Mouse (Mus musculus) forebrain, postnatal 0 days (tissue): ENCODE measurements around the gene Pnpt1. TPM values are rescaled to one million over a fixed set of nuclear protein-coding genes. Genes with fewer than 3 reads are reported as not detected.
A peak's percentile ranks its signal among the peaks of the same experiment; 100 is the strongest.

ENCODE experiments used
- ATAC-seq: fragments of 200-750 bp; cut with Nextera tagmentation; 2 replicates; pipeline ENCODE4 v1.8.0; 2017; ENCODE audit warnings: mild to moderate bottlenecking, moderate library complexity
- DNase-seq: peaks from one replicate; pipeline ENCODE4 v3.0.0-alpha.2; 2015
- H3K27ac ChIP-seq: fragments of 300-500 bp; sonication (generic); 2 replicates; pipeline ENCODE4 v1.5.1; 2014; ENCODE audit warnings: low read depth, mild to moderate bottlenecking, antibody characterized with exemption, low read length, moderate library complexity, mixed read lengths
- H3K27me3 ChIP-seq: fragments of 300-500 bp; sonication (generic); 2 replicates; pipeline ENCODE4 v1.6.1; 2014; ENCODE audit warnings: mild to moderate bottlenecking, low read length, mixed read lengths; ENCODE audit not compliant: insufficient read depth
- H3K36me3 ChIP-seq: fragments of 300-500 bp; sonication (generic); 2 replicates; pipeline ENCODE4 v1.6.1; 2014; ENCODE audit warnings: mild to moderate bottlenecking, moderate library complexity; ENCODE audit not compliant: insufficient read depth
- H3K4me1 ChIP-seq: fragments of 300-500 bp; sonication (generic); 2 replicates; pipeline ENCODE4 v1.6.1; 2014; ENCODE audit warnings: antibody characterized with exemption; ENCODE audit not compliant: insufficient read depth
- H3K4me2 ChIP-seq: fragments of 300-500 bp; sonication (generic); 2 replicates; pipeline ENCODE4 v1.6.1; 2014; ENCODE audit warnings: low read depth, mild to moderate bottlenecking, moderate library complexity
- H3K4me3 ChIP-seq: fragments of 300-500 bp; sonication (generic); 2 replicates; pipeline ENCODE4 v1.5.1; 2014; ENCODE audit warnings: low read depth, low read length, mixed read lengths
- H3K9ac ChIP-seq: fragments of 300-500 bp; sonication (generic); 2 replicates; pipeline ENCODE4 v1.6.1; 2014; ENCODE audit warnings: mild to moderate bottlenecking
- H3K9me3 ChIP-seq: fragments of 300-500 bp; sonication (generic); 2 replicates; pipeline ENCODE4 v1.6.1; 2016; ENCODE audit warnings: low read length
- CTCF ChIP-seq: sonication (generic); IDR thresholded peaks from 2 replicates; pipeline ENCODE4 v1.5.1; 2016; ENCODE audit warnings: antibody characterized with exemption, control low read depth, low read depth
- WGBS: fragments of 180-500 bp; shearing (Covaris S2); extraction: QIAGEN DNeasy Blood & Tissue Kit; methylation state at CpG from one replicate; pipeline ENCODE4 v1.1.7; 2014; 5-methylcytosine and 5-hydroxymethylcytosine counted together
- polyA plus RNA-seq: library from polyadenylated mRNA; unstranded; fragments of >200 nt; fragmentation: Nextera tagmentation; extraction: Ambion mirVana; gene quantifications from 2 replicates; pipeline ENCODE4 v1.2.1, GENCODE M21; 2015
- total RNA-seq: library from RNA; depleted of rRNA; stranded (reverse); fragments of >200 nt; gene quantifications from 2 replicates; pipeline ENCODE4 v1.2.3, GENCODE M21; 2014

Pnpt1 gene
- total and polyA plus RNA-seq, 2 experiments from 2014 or later, result 19.6 to 28.1 TPM

GRCm38 (mm10) chr11:29163569-29163968 is 33.0 kb downstream of the Pnpt1 start:
- Histone ChIP-seq H3K4me3 (no peak overlapping the region), H3K9ac (no peak overlapping the region), H3K27ac (no peak overlapping the region), H3K4me2 (no peak overlapping the region), H3K9me3 (no peaks in the 10 kb centered on the region), H3K27me3 (no peaks in the 10 kb centered on the region), H3K36me3 (peaks cover 8% of the 10 kb centered on the region; the same call in 1 of the 2 replicates), H3K4me1 (no peaks in the 10 kb centered on the region)
- DNase-seq (no peak), ATAC-seq (no peak)
- 97% methylated on average over 4 of the region's 4 CpGs for WGBS
- no peak for TF ChIP-seq CTCF

DNA sequence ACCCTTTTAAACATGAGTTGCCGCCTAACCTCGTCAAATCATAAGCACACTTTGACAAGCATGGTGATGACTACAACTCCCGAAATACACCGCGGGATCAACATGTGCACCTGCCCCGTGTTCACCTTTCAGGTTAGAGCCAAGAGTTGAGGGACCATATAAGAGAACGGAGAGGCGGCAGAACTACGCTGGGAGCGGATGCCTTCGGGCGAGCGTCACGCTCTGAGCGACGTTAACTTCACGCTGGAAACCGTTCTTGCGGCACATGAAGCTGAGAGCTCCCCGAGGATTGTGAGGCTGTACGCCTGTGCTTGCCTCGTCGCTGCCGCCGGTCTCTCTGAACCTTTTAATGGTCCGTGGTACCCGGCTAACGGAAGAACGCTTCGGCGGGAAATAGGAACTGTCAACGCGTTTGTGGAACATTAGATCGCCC is 41.4 kb downstream of the Pnpt1 start:
- WGBS, result under 1% methylated on average over 34 of the region's 34 CpGs
- Histone ChIP-seq H3K36me3 (no peaks in the 10 kb centered on the region), H3K4me3 (peak overlapping the region; percentile 99), H3K9me3 (no peaks in the 10 kb centered on the region), H3K27me3 (no peaks in the 10 kb centered on the region), H3K4me1 (peaks cover 12% of the 10 kb centered on the region), H3K9ac (peak overlapping the region; percentile 67), H3K27ac (peak overlapping the region; percentile 83), H3K4me2 (peak overlapping the region; percentile 87)
- TF ChIP-seq CTCF, result no peak
- DNase-seq (peak; percentile 73), ATAC-seq (peak; percentile 28)

DNA sequence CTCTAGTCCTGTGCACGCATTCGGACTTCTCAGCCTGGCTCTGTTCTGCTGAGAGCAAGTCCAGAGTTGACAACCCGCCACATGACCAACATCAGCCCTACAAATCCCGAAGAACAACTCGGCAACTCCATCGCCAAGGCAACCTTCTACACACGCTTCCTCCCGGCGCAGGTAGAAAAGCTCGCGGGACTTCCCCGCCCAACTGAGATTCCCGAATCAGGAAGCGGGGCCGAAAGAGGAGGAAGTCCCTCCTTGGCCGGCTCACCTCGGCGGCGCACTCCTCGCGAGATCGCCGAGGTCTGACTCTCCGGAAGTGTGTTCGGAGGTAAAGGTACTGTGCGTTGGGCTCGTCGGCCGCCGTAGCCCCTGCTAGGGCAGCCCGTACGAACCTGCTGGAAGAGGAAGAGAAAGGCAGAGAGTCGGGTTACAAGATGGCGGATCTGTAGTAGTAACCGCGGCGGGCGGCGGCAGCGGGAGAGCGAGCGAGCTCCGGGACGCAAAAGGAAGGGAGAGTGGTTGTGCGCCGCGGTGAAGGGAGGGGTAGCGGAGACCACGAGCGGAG is 42.1 kb downstream of the Pnpt1 start, which contains the start of gene Ppp4r3b:
Ppp4r3b (plus strand) TSS at position 328 of the 562 bp plus-strand sequence.
- peak; percentile 99 for DNase-seq
- Histone ChIP-seq H3K4me1 (peaks cover 12% of the 10 kb centered on the region), H3K4me2 (peak within 1 kb of the TSS; percentile 87), H3K27ac (peak within 1 kb of the TSS; percentile 100), H3K9me3 (no peaks in the 10 kb centered on the region), H3K27me3 (no peaks in the 10 kb centered on the region), H3K36me3 (no peaks in the 10 kb centered on the region), H3K4me3 (peak within 1 kb of the TSS; percentile 99), H3K9ac (peak within 1 kb of the TSS; percentile 99)
- peak; percentile 96 for ATAC-seq
- peak; percentile 42 for TF ChIP-seq CTCF
- WGBS, result under 1% methylated on average over 50 of the region's 50 CpGs

DNA sequence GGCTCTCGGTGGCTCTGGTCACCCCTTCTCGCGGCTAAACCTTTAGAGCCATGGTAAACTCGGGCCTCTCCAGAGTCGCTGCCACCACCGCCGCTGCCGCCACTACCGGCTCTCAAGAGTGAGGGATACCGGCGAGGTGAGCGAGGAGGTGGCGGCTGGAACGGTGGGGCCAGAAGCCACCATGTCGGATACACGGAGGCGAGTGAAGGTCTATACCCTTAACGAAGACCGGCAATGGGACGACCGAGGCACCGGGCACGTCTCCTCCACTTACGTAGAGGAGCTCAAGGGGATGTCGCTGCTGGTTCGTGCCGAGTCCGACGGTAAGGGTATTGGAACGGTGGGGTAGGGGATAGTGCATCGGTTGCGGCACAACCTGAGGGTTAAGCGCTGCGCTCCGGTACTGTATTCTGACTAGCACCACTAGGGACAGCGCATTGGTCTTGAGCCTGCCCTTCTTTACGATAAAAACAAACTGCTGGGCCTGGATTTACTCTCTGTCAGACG is 42.6 kb downstream of the Pnpt1 start:
- H3K9ac ChIP-seq, result peak overlapping the region; percentile 99
- no peaks in the 10 kb centered on the region for H3K27me3 ChIP-seq
- DNase-seq, result peak; percentile 79
- peak overlapping the region; percentile 99 for H3K4me3 ChIP-seq
- TF ChIP-seq CTCF, result peak; percentile 67
- H3K36me3 ChIP-seq, result no peaks in the 10 kb centered on the region
- under 1% methylated on average over 38 of the region's 38 CpGs for WGBS
- H3K9me3 ChIP-seq, result no peaks in the 10 kb centered on the region
- H3K27ac ChIP-seq, result peak overlapping the region; percentile 100
- H3K4me2 ChIP-seq, result peak overlapping the region; percentile 60
- peak; percentile 63 for ATAC-seq
- peaks cover 12% of the 10 kb centered on the region for H3K4me1 ChIP-seq

- Histone ChIP-seq H3K27me3 (no peaks in the 10 kb centered on the region), H3K36me3 (no peaks in the 10 kb centered on the region), H3K27ac (peak overlapping the region; percentile 100; the same call in 1 of the 2 replicates), H3K4me2 (peak overlapping the region; percentile 60), H3K9ac (peak overlapping the region; percentile 99), H3K4me3 (peak overlapping the region; percentile 99), H3K4me1 (peaks cover 12% of the 10 kb centered on the region), H3K9me3 (no peaks in the 10 kb centered on the region)
- 6% methylated on average over 13 of the region's 13 CpGs for WGBS
- no peak for TF ChIP-seq CTCF
- DNase-seq (peak; percentile 5), ATAC-seq (no peak)
Observed at GRCm38 (mm10) chr11:29173706-29174436, 43.3 kb downstream of the Pnpt1 start.

- Histone ChIP-seq H3K36me3 (peaks cover 5% of the 10 kb centered on the region; the same call in 1 of the 2 replicates), H3K27me3 (no peaks in the 10 kb centered on the region), H3K4me2 (no peak overlapping the region), H3K9ac (no peak overlapping the region), H3K4me3 (no peak overlapping the region), H3K9me3 (no peaks in the 10 kb centered on the region), H3K27ac (no peak overlapping the region), H3K4me1 (no peaks in the 10 kb centered on the region)
- ATAC-seq (no peak), DNase-seq (no peak)
- 92% methylated on average over 1 of the region's 1 CpGs for WGBS
- no peak for TF ChIP-seq CTCF
Observed at GRCm38 (mm10) chr11:29179319-29179718, 48.8 kb downstream of the Pnpt1 start.

GRCm38 (mm10) chr11:29180657-29181056 is 50.1 kb downstream of the Pnpt1 start:
- peaks cover 13% of the 10 kb centered on the region; the same call in 1 of the 2 replicates for H3K36me3 ChIP-seq
- no peak overlapping the region for H3K4me2 ChIP-seq
- H3K9ac ChIP-seq, result no peak overlapping the region
- H3K9me3 ChIP-seq, result no peaks in the 10 kb centered on the region
- no peaks in the 10 kb centered on the region for H3K27me3 ChIP-seq
- ATAC-seq (peak; percentile 45), DNase-seq (peak; percentile 58)
- H3K4me3 ChIP-seq, result no peak overlapping the region
- no peak overlapping the region for H3K27ac ChIP-seq
- 17% methylated on average over 3 of the region's 3 CpGs for WGBS
- no peaks in the 10 kb centered on the region for H3K4me1 ChIP-seq
- no peak for TF ChIP-seq CTCF
